ENCODE assay signal across 8 mouse cellular contexts in genomic region chr12:102743589-102744574, GRCm38 (mm10). TPM values are rescaled to one million over a fixed set of nuclear protein-coding genes. Genes with fewer than 3 reads are reported as not detected.
A peak's percentile ranks its signal among the peaks of the same experiment; 100 is the strongest.
DNase-seq lines count a peak whose midpoint lies in the region; ATAC-seq and TF ChIP-seq lines count a peak whose summit lies in the region.

TSS of gene Moap1 (minus strand) at chr12:102743661.
TSS of gene Tmem251 (plus strand) at chr12:102743762.

- intact Hi-C loops in heart, postnatal 14 days (cut with DNase I): loop anchor here (5.0 kb wide), 1 partner anchor 133 kb away; the partner anchor contains the start of gene Btbd7

- H3K4me2 ChIP-seq in forebrain, embryonic 14.5 days (ENCODE audit: low read length): peak within 1 kb of the TSS; percentile 93
- peak within 1 kb of the TSS; percentile 84 for H3K4me2 ChIP-seq in lung, embryonic 14.5 days

- no peaks in the 10 kb centered on the region for H3K9me3 ChIP-seq in forebrain, embryonic 14.5 days (replicated peaks; ENCODE audit: control insufficient read depth, low read length)
- H3K9me3 ChIP-seq in lung, embryonic 14.5 days (ENCODE audit: low read depth, low read length): no peaks in the 10 kb centered on the region

- under 1% methylated on average over 59 of the region's 63 CpGs for WGBS in forebrain, embryonic 14.5 days
- WGBS in lung, embryonic 14.5 days: under 1% methylated on average over 62 of the region's 63 CpGs

- peak; percentile 86 for DNase-seq in ES-CJ7 (ENCODE audit: low read depth, low spot score)
- DNase-seq in forebrain, embryonic 14.5 days (ENCODE audit: low spot score): peak; percentile 94
- peak; percentile 89 to 92 for DNase-seq in heart, postnatal 14 days
- DNase-seq in layer of hippocampus, adult 2 months (ENCODE audit: low spot score in 2 of 2): peak; percentile 88 to 89
- peak; percentile 95 for DNase-seq in lung, embryonic 14.5 days
- peak; percentile 90 for DNase-seq in testis, postnatal 14 days (ENCODE audit: low spot score)

- peak; percentile 95 for ATAC-seq in cerebellum, adult (ENCODE audit: insufficient number of reproducible peaks, low FRiP score, low TSS enrichment)
- peak; percentile 99 for ATAC-seq in forebrain, embryonic 14.5 days
- peak; percentile 98 for ATAC-seq in lung, embryonic 14.5 days (ENCODE audit: insufficient read depth)
- ATAC-seq in neutrophil, adult 5-6 weeks (ENCODE audit: extremely low read depth, insufficient number of reproducible peaks, low FRiP score, poor library complexity, severe bottlenecking): peak; percentile 92

- H3K4me1 ChIP-seq in forebrain, embryonic 14.5 days (ENCODE audit: control insufficient read depth, insufficient read depth, low read length): peaks cover 18% of the 10 kb centered on the region
- peaks cover 7% of the 10 kb centered on the region for H3K4me1 ChIP-seq in lung, embryonic 14.5 days (ENCODE audit: insufficient read depth)

- peaks cover 11% of the 10 kb centered on the region for H3K36me3 ChIP-seq in forebrain, embryonic 14.5 days (ENCODE audit: control insufficient read depth, insufficient read depth, low read length)
- peaks cover 14% of the 10 kb centered on the region; the same call in 1 of the 2 replicates for H3K36me3 ChIP-seq in lung, embryonic 14.5 days (ENCODE audit: insufficient read depth)

- H3K27me3 ChIP-seq in forebrain, embryonic 14.5 days (replicated peaks; ENCODE audit: control insufficient read depth, insufficient read depth, low read length): no peaks in the 10 kb centered on the region
- no peaks in the 10 kb centered on the region for H3K27me3 ChIP-seq in lung, embryonic 14.5 days (ENCODE audit: insufficient read depth, low read length)

- peak within 1 kb of the TSS; percentile 86 for H3K9ac ChIP-seq in forebrain, embryonic 14.5 days (ENCODE audit: low read length)
- peak within 1 kb of the TSS; percentile 78 for H3K9ac ChIP-seq in lung, embryonic 14.5 days

- H3K4me3 ChIP-seq in forebrain, embryonic 14.5 days (ENCODE audit: low read depth, low read length): peak within 1 kb of the TSS; percentile 87
- H3K4me3 ChIP-seq in layer of hippocampus, adult 2 months: peak within 1 kb of the TSS; percentile 69
- H3K4me3 ChIP-seq in lung, embryonic 14.5 days (ENCODE audit: low read depth, low read length): peak within 1 kb of the TSS; percentile 84

- peak; percentile 54 for TF ChIP-seq CTCF in layer of hippocampus, adult 2 months (conservative IDR thresholded peaks at IDR 0.05)
- no peak for TF ChIP-seq CTCF in lung, embryonic 14.5 days (IDR thresholded peaks at IDR 0.05; ENCODE audit: low read depth)

- peak within 1 kb of the TSS; percentile 88 for H3K27ac ChIP-seq in forebrain, embryonic 14.5 days (ENCODE audit: low read depth, low read length)
- peak within 1 kb of the TSS; percentile 94 for H3K27ac ChIP-seq in layer of hippocampus, adult 2 months
- peak within 1 kb of the TSS; percentile 87 for H3K27ac ChIP-seq in lung, embryonic 14.5 days (ENCODE audit: low read depth)

RNA-seq across cellular contexts. Expression of gene Moap1, which starts in this region (rescaled TPM):
- polyA plus RNA-seq in forebrain, embryonic 14.5 days (2014; fragmentation: Nextera tagmentation; extraction: Ambion mirVana): 47.0 and 59.8 TPM in 2 replicates
- 1 to 10 TPM; 6.3 to 6.6 TPM for total RNA-seq in heart, postnatal 14 days (2021)
- 10 to 100 TPM; 24.3 to 24.9 TPM for total RNA-seq in layer of hippocampus, adult 2 months (2021)
- polyA plus RNA-seq in lung, embryonic 14.5 days (2014; fragmentation: Nextera tagmentation; extraction: Ambion mirVana): 20.8 and 24.3 TPM in 2 replicates
- 6.1 and 8.3 TPM in 2 replicates for total RNA-seq in neutrophil, adult 5-6 weeks (2017)

RNA-seq across cellular contexts. Expression of gene Tmem251, which starts in this region (rescaled TPM):
- 12.3 and 14.2 TPM in 2 replicates for polyA plus RNA-seq in forebrain, embryonic 14.5 days (2014; fragmentation: Nextera tagmentation; extraction: Ambion mirVana)
- 1 to 10 TPM; 3.9 to 5.4 TPM for total RNA-seq in heart, postnatal 14 days (2021)
- total RNA-seq in layer of hippocampus, adult 2 months (2021): 1 to 10 TPM; 5.1 TPM
- polyA plus RNA-seq in lung, embryonic 14.5 days (2014; fragmentation: Nextera tagmentation; extraction: Ambion mirVana): 11.2 and 11.4 TPM in 2 replicates
- total RNA-seq in neutrophil, adult 5-6 weeks (2017): 11.2 and 13.4 TPM in 2 replicates

Comparison
In these comparisons a context has a peak if more than half of its experiments do, and no peak if none do; other contexts are left out.
1. Peak in every context shown above with its lines: DNase-seq, ATAC-seq, H3K4me3 ChIP-seq and H3K27ac ChIP-seq.